Mouse (Mus musculus) stomach, embryonic 14.5 days (tissue): ENCODE measurements around the gene Atp13a4. TPM values are rescaled to one million over a fixed set of nuclear protein-coding genes. Genes with fewer than 3 reads are reported as not detected.

Experiments used
- ATAC-seq: fragments of 200-750 bp; cut with Nextera tagmentation; 2 replicates; pipeline ENCODE4 v1.8.0; 2017; ENCODE audit warnings: low read depth, moderate TSS enrichment; ENCODE audit not compliant: insufficient number of reproducible peaks, insufficient read depth, low FRiP score
- H3K27ac ChIP-seq: fragments of 300-500 bp; sonication (generic); 2 replicates; pipeline ENCODE4 v1.5.1; 2014; ENCODE audit warnings: mild to moderate bottlenecking, low read length, moderate library complexity, mixed read lengths
- H3K27me3 ChIP-seq: fragments of 300-500 bp; sonication (generic); 2 replicates; pipeline ENCODE4 v1.6.1; 2014; ENCODE audit warnings: low read length, control low read depth, mixed read lengths; ENCODE audit not compliant: control insufficient read depth, insufficient read depth
- H3K36me3 ChIP-seq: fragments of 300-500 bp; sonication (generic); 2 replicates; pipeline ENCODE4 v1.6.1; 2014; ENCODE audit warnings: mild to moderate bottlenecking, control low read depth, low read length, moderate library complexity, mixed read lengths; ENCODE audit not compliant: control insufficient read depth, insufficient read depth
- H3K4me1 ChIP-seq: fragments of 300-500 bp; sonication (generic); 2 replicates; pipeline ENCODE4 v1.6.1; 2014; ENCODE audit warnings: low read length, control low read depth, mixed read lengths; ENCODE audit not compliant: control insufficient read depth, insufficient read depth
- H3K4me2 ChIP-seq: fragments of 300-500 bp; sonication (generic); replicated peaks from 2 replicates; pipeline ENCODE4 v1.6.1; 2014; ENCODE audit warnings: low read depth, low read length, control low read depth
- H3K4me3 ChIP-seq: fragments of 300-500 bp; sonication (generic); 2 replicates; pipeline ENCODE4 v1.5.1; 2014; ENCODE audit warnings: low read depth, low read length, control low read depth
- H3K9ac ChIP-seq: fragments of 300-500 bp; sonication (generic); replicated peaks from 2 replicates; pipeline ENCODE4 v1.6.1; 2014; ENCODE audit warnings: low read depth, mild to moderate bottlenecking, control low read depth, low read length, moderate library complexity, mixed read lengths
- H3K9me3 ChIP-seq: fragments of 300-500 bp; sonication (generic); 2 replicates; pipeline ENCODE4 v1.6.1; 2016; ENCODE audit warnings: low read depth, low read length, control low read depth; ENCODE audit not compliant: control insufficient read depth
- WGBS: fragments of 180-500 bp; shearing (Covaris S2); extraction: QIAGEN DNeasy Blood & Tissue Kit; methylation state at CpG from one replicate; pipeline ENCODE4 v1.1.7; 2014; 5-methylcytosine and 5-hydroxymethylcytosine counted together
- polyA plus RNA-seq: library from polyadenylated mRNA; unstranded; fragments of >200 nt; fragmentation: Nextera tagmentation; extraction: Ambion mirVana; gene quantifications from 2 replicates; pipeline ENCODE4 v1.2.1, GENCODE M21; 2014

Gene Atp13a4
- polyA plus RNA-seq, 1 experiment from 2014 or later: 0.48 TPM

DNA sequence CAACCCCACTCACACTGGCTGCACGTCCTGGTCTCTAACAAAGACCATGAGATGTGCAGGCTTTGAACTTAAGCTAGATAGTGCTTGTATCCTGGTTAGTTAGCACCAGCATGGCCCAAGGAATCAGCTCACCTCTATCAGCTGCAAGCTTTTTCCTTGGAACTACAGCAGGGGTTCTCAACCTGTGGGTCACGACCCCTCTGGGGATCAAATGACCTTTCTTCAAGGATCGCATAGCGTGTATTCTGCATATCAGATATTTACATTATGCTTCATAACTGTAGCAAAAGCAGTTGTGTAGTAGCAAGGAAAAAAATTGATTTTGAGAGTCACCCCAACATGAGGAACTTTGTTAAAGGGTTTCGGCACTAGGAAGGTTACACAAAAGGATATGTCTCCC, 15.0 kb upstream of the Atp13a4 start:
- no peak overlapping the region for H3K9ac ChIP-seq
- no peak overlapping the region for H3K4me3 ChIP-seq
- no peaks in the 10 kb centered on the region for H3K36me3 ChIP-seq
- no peak overlapping the region for H3K27ac ChIP-seq
- no peaks in the 10 kb centered on the region for H3K9me3 ChIP-seq
- no peak for ATAC-seq
- no peaks in the 10 kb centered on the region for H3K27me3 ChIP-seq
- 76% methylated on average over 5 of the region's 5 CpGs for WGBS
- no peaks in the 10 kb centered on the region for H3K4me1 ChIP-seq
- no peak overlapping the region for H3K4me2 ChIP-seq

DNA sequence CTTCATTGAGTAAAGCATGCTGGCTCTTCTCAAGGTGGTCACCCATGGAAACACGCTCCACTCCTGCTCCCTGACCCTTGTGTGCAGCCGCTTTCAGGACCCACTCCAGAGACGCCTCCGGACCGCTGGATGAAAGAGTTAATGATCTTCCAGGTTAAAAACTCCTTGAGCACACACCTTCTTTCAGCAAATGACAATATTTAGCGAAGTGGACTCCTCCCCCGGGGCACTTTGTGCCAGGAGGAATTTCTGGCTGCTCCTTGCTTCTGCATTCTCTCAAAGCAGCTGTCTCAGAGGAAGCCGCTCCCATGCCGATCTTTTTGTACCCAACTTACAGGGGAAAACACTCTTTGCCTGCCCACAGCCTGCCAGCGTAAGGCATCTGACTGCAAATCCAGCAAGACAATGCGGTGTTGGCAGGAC, 3.4 kb downstream of the Atp13a4 start:
- Histone ChIP-seq H3K4me1 (no peaks in the 10 kb centered on the region), H3K27ac (no peak overlapping the region), H3K9ac (no peak overlapping the region), H3K36me3 (no peaks in the 10 kb centered on the region), H3K4me3 (no peak overlapping the region), H3K4me2 (peak overlapping the region; percentile 26), H3K27me3 (no peaks in the 10 kb centered on the region), H3K9me3 (no peaks in the 10 kb centered on the region)
- WGBS: 55% methylated on average over 11 of the region's 11 CpGs
- ATAC-seq: no peak

DNA sequence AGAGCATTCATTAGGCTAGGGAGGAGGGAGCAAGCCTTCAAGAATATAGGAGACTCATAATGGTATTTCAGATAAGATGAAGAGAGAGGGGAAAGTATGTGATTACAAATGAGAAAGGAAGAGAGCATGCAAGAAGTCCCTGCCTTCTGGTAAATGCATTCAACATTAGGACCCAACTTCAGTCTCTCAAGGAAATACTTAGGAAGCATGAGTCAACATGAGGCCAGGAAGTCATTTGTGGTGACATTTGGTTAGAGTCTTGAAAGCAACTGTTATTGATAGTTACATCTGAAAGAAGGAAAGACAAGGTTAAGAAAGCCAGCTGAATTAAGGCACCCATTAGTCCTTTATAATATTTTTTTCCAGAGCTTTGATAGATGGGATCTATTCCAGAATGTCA, 4.8 kb downstream of the Atp13a4 start:
- Histone ChIP-seq H3K4me1 (no peaks in the 10 kb centered on the region), H3K4me2 (no peak overlapping the region), H3K36me3 (no peaks in the 10 kb centered on the region), H3K9ac (no peak overlapping the region), H3K27ac (no peak overlapping the region), H3K4me3 (no peak overlapping the region), H3K9me3 (no peaks in the 10 kb centered on the region), H3K27me3 (no peaks in the 10 kb centered on the region)
- ATAC-seq: no peak

DNA sequence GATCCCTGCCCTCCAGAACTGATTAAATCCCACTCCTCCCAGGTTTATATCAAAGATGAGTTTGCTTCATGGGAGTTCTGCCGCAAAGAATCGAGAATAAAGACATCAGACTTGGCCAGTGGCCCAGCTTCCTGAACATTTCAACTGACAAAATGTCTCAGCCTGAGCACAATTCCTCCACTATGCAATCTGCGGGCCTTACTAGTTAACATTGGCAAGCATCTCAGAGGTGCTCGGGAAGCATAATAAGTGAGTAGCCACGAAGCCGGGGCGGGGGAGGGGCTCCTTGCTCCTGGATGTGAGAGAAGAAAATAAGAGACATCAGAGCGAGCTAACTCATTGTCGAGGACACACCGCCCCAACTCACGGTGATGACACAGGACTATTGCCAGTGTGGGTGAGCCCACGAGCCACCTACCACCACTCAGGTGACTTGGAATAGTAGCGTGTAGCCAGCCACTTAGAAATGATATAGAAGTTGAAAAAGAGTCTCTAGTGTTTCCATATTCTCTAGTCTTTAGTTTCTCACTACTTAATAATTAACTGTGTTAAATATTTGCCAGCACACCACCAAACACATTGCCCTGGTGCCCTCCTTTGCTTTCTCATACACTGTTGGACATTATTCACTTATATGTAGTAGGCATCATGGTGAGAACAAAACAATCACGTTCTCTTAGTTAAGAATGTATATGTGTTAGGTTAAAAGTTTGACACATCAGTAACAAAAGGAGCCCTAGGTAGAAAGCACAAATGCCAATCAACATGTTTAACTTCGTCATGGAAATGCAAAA, 8.1 kb downstream of the Atp13a4 start:
- no peak for ATAC-seq
- no peak overlapping the region for H3K4me3 ChIP-seq
- H3K9me3 ChIP-seq: no peaks in the 10 kb centered on the region
- no peak overlapping the region for H3K4me2 ChIP-seq
- WGBS: 75% methylated on average over 15 of the region's 15 CpGs
- H3K27me3 ChIP-seq: no peaks in the 10 kb centered on the region
- no peak overlapping the region for H3K9ac ChIP-seq
- H3K27ac ChIP-seq: no peak overlapping the region
- no peaks in the 10 kb centered on the region for H3K36me3 ChIP-seq
- H3K4me1 ChIP-seq: no peaks in the 10 kb centered on the region

DNA sequence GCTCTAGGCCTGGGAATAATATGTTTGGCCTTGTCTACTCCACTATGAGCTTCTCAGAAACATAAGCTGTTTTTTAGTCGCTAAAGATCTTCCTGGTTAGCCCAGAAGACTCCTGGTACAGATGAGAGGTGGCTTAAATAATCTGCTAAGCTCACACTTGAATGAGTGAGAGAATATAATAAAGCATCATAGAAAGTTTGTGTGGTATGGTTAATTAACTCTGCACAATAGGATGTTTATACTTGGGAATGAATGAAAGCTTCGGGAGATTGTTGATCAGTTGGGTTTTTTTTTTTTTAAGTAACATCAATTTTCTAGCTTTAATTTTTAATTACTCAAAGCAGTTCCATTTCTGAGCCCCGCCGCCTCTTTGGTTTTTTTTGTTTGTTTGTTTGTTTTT, 8.8 kb downstream of the Atp13a4 start:
- H3K4me3 ChIP-seq: no peak overlapping the region
- no peaks in the 10 kb centered on the region for H3K4me1 ChIP-seq
- H3K9ac ChIP-seq: no peak overlapping the region
- H3K27me3 ChIP-seq: no peaks in the 10 kb centered on the region
- ATAC-seq: no peak
- H3K9me3 ChIP-seq: no peaks in the 10 kb centered on the region
- no peaks in the 10 kb centered on the region for H3K36me3 ChIP-seq
- no peak overlapping the region for H3K27ac ChIP-seq
- 84% methylated on average over 4 of the region's 4 CpGs for WGBS
- no peak overlapping the region for H3K4me2 ChIP-seq

DNA sequence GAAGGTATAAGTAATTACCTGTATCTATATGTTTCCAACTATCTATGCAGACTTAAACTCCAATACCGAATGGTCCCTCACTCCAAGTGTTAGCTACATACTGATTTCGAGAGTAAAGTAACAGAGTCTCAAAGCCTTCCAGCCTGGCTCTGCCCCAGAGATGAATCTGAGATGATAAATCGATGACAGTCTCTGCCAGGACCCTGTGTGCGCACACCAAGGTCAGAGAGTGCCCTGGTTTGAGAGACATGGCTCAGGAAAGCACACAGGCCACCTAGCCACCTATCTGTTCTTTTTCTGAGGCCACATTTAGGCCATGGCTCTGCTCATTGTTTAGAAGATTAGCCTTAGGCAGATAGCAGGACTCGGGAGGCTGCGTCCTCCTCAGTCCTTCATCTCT, 11.0 kb downstream of the Atp13a4 start:
- H3K4me3 ChIP-seq: no peak overlapping the region
- WGBS: 75% methylated on average over 6 of the region's 6 CpGs
- no peaks in the 10 kb centered on the region for H3K36me3 ChIP-seq
- H3K27me3 ChIP-seq: no peaks in the 10 kb centered on the region
- no peaks in the 10 kb centered on the region for H3K9me3 ChIP-seq
- H3K9ac ChIP-seq: no peak overlapping the region
- no peak for ATAC-seq
- no peaks in the 10 kb centered on the region for H3K4me1 ChIP-seq
- no peak overlapping the region for H3K4me2 ChIP-seq
- no peak overlapping the region for H3K27ac ChIP-seq

DNA sequence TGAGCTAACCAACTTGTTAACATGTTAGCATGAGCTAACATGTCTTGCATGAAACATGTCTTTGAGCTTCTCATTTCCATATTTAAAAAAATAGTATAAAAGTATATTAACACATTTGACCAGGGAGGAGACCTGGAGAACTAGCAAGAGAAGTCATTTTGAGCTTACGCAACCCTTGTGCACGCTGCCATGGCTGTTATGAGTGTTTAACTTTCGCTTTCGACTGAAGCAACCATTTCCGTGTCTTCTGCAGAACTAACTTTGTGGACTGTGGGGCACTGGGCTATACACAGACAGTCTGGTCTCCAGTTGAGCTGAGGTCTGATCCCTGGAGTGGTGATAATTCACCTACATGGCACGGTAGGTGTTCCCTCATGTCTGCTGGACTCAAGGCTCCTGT, 17.6 kb downstream of the Atp13a4 start:
- ATAC-seq: no peak
- no peak overlapping the region for H3K4me2 ChIP-seq
- no peaks in the 10 kb centered on the region for H3K36me3 ChIP-seq
- no peak overlapping the region for H3K4me3 ChIP-seq
- H3K27me3 ChIP-seq: no peaks in the 10 kb centered on the region
- no peak overlapping the region for H3K9ac ChIP-seq
- WGBS: 89% methylated on average over 6 of the region's 6 CpGs
- H3K4me1 ChIP-seq: no peaks in the 10 kb centered on the region
- no peak overlapping the region for H3K27ac ChIP-seq
- H3K9me3 ChIP-seq: no peaks in the 10 kb centered on the region

DNA sequence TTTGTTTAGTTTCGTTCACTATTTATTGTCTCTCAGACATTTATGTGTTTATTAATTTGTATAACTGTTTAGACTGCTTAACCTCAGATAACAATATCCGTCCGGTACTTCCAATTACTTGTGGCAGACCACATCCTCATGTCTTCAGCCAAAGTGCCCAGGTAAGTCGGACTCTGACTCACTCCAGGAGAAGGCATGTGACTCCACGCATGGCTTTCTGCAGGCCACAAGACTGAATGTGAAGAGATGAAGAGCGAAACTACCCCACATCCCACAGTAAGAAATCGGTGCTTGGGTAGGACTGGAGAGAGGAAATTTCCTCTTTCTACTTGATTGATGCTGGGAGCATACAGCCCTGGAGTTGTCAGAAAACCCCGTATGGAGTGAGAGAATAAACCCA, 18.1 kb downstream of the Atp13a4 start:
- Histone ChIP-seq H3K4me2 (no peak overlapping the region), H3K4me1 (no peaks in the 10 kb centered on the region), H3K27me3 (no peaks in the 10 kb centered on the region), H3K4me3 (no peak overlapping the region), H3K9me3 (no peaks in the 10 kb centered on the region), H3K36me3 (no peaks in the 10 kb centered on the region), H3K9ac (no peak overlapping the region), H3K27ac (no peak overlapping the region)
- ATAC-seq: no peak
- 76% methylated on average over 8 of the region's 8 CpGs for WGBS

DNA sequence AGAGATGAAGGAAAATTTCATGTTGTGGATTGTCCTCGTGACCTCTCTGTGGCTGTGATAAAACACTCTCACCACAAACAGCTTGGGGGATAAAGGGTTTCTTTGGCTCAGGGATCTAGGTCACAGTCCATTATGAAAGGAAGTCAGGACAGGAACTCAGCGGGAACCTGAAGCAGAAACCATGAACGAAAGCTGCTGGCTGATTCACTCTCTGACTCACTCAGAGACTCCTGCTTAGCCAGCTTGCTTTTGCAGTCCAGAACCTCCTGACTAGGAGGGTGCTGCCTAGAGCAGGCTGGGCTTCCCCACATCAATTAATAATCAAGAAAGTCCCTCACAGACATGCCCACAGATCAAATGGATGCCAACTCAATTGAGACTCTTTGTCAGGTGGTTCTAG, 32.2 kb downstream of the Atp13a4 start:
- WGBS: 71% methylated on average over 3 of the region's 3 CpGs
- H3K4me2 ChIP-seq: no peak overlapping the region

More for the DNA sequence above, 32.2 kb downstream of the Atp13a4 start:
- Histone ChIP-seq H3K36me3 (no peaks in the 10 kb centered on the region), H3K9me3 (no peaks in the 10 kb centered on the region), H3K9ac (no peak overlapping the region), H3K4me3 (no peak overlapping the region), H3K27ac (no peak overlapping the region), H3K4me1 (no peaks in the 10 kb centered on the region), H3K27me3 (no peaks in the 10 kb centered on the region)
- no peak for ATAC-seq
